Mouse (Mus musculus) stomach, postnatal 0 days (tissue): ENCODE results near the gene Tex19.2. TPM values are rescaled to one million over a fixed set of nuclear protein-coding genes. Genes with fewer than 3 reads are reported as not detected.
"Not testable (repeated sequence)": the region's sequence is repeated elsewhere in the genome, so short reads cannot be mapped to it uniquely, and the experiment has no call there.

Source experiments
- ATAC-seq: fragments of 200-750 bp; cut with Nextera tagmentation; 2 replicates; pipeline ENCODE4 v1.8.0; 2017; ENCODE audit not compliant: low FRiP score, low TSS enrichment
- DNase-seq: peaks from one replicate; pipeline ENCODE4 v3.0.0-alpha.2; 2016; ENCODE audit warnings: low spot score
- H3K27ac ChIP-seq: fragments of 300-500 bp; sonication (generic); replicated peaks from 2 replicates; pipeline ENCODE4 v1.5.1; 2014; ENCODE audit warnings: mild to moderate bottlenecking, control low read depth
- H3K27me3 ChIP-seq: fragments of 300-500 bp; sonication (generic); 2 replicates; pipeline ENCODE4 v1.6.1; 2014; ENCODE audit warnings: low read length; ENCODE audit not compliant: control insufficient read depth, insufficient read depth
- H3K36me3 ChIP-seq: fragments of 300-500 bp; sonication (generic); 2 replicates; pipeline ENCODE4 v1.6.1; 2014; ENCODE audit warnings: low read length, mixed read lengths; ENCODE audit not compliant: control insufficient read depth, insufficient read depth
- H3K4me1 ChIP-seq: fragments of 300-500 bp; sonication (generic); replicated peaks from 2 replicates; pipeline ENCODE4 v1.6.1; 2014; ENCODE audit warnings: antibody characterized with exemption; ENCODE audit not compliant: control insufficient read depth, insufficient read depth
- H3K4me2 ChIP-seq: fragments of 300-500 bp; sonication (generic); replicated peaks from 2 replicates; pipeline ENCODE4 v1.6.1; 2014; ENCODE audit warnings: low read depth, mild to moderate bottlenecking, control low read depth, moderate library complexity
- H3K4me3 ChIP-seq: fragments of 300-500 bp; sonication (generic); 2 replicates; pipeline ENCODE4 v1.5.1; 2014; ENCODE audit warnings: low read depth, low read length, control low read depth
- H3K9ac ChIP-seq: fragments of 300-500 bp; sonication (generic); 2 replicates; pipeline ENCODE4 v1.6.1; 2014; ENCODE audit warnings: mild to moderate bottlenecking, low read length, control low read depth, mixed read lengths
- H3K9me3 ChIP-seq: fragments of 300-500 bp; sonication (generic); 2 replicates; pipeline ENCODE4 v1.6.1; 2016; ENCODE audit warnings: low read length; ENCODE audit not compliant: control insufficient read depth
- CTCF ChIP-seq: IDR thresholded peaks from 2 replicates; pipeline ENCODE4 v1.5.1; 2016; ENCODE audit warnings: antibody characterized with exemption, low read depth, mild to moderate bottlenecking, moderate library complexity
- EP300 ChIP-seq: optimal IDR thresholded peaks from 2 replicates; pipeline ENCODE3; 2016; ENCODE audit warnings: antibody characterized with exemption
- WGBS: fragments of 180-500 bp; shearing (Covaris S2); extraction: QIAGEN DNeasy Blood & Tissue Kit; methylation state at CpG from one replicate; pipeline ENCODE4 v1.1.7; 2014; 5-methylcytosine and 5-hydroxymethylcytosine counted together
- polyA plus RNA-seq: library from polyadenylated mRNA; unstranded; fragments of >200 nt; fragmentation: Nextera tagmentation; extraction: Ambion mirVana; gene quantifications from 2 replicates; pipeline ENCODE4 v1.2.1, GENCODE M21; 2015

Gene Tex19.2
- polyA plus RNA-seq, 1 experiment from 2014 or later, result 0.25 TPM

DNA sequence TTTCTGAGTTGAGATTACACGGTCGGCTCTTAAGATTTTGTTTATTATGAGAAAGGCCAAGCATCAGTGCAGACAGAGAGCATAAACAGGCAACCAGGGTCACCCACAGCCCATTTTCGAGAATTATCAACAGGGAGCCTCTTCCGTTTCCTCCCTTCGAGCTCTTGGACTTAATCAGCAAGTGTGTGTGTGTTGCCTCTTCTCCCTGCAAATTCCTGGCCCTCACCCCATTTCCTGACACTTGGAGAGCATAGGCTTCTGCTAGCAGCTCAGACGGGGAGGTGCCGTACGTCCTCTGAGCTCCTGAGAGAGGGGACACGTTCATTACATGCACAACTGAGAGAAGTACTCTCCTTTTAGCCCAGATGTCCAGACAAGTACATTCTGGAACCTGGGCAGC, 10.4 kb downstream of the Tex19.2 start:
- no peak for DNase-seq
- Histone ChIP-seq H3K27me3 (no peaks in the 10 kb centered on the region), H3K4me2 (no peak overlapping the region), H3K9me3 (no peaks in the 10 kb centered on the region), H3K4me3 (no peak overlapping the region), H3K9ac (no peak overlapping the region), H3K4me1 (no peaks in the 10 kb centered on the region), H3K27ac (no peak overlapping the region), H3K36me3 (no peaks in the 10 kb centered on the region)
- ATAC-seq, result no peak
- TF ChIP-seq CTCF (no peak), EP300 (no peak)
- WGBS, result 24% methylated on average over 9 of the region's 9 CpGs

DNA sequence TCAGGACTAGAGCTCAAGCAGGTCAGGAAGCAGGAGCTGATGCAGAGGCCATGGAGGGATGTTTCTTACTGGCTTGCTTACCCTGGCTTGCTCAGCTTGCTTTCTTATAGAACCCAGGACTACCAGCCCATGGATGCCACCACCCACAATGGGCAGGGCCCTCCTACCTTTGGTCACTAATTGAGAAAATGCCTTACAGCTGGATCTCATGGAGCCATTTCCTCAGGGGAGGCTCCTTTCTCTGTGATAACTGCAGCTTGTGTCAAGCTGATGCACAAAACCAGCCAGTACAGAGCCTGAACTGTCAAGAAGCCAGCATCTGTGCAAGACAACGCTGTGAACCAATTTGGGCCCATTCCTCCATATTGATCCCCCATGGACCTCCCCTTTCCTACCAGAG, 11.2 kb downstream of the Tex19.2 start:
- H3K4me1 ChIP-seq, H3K9ac ChIP-seq, H3K4me3 ChIP-seq, H3K36me3 ChIP-seq, H3K9me3 ChIP-seq, H3K27me3 ChIP-seq, H3K27ac ChIP-seq, H3K4me2 ChIP-seq, DNase-seq, ATAC-seq: not testable (repeated sequence)
- WGBS, result 80% methylated on average over 1 of the region's 1 CpGs

DNA sequence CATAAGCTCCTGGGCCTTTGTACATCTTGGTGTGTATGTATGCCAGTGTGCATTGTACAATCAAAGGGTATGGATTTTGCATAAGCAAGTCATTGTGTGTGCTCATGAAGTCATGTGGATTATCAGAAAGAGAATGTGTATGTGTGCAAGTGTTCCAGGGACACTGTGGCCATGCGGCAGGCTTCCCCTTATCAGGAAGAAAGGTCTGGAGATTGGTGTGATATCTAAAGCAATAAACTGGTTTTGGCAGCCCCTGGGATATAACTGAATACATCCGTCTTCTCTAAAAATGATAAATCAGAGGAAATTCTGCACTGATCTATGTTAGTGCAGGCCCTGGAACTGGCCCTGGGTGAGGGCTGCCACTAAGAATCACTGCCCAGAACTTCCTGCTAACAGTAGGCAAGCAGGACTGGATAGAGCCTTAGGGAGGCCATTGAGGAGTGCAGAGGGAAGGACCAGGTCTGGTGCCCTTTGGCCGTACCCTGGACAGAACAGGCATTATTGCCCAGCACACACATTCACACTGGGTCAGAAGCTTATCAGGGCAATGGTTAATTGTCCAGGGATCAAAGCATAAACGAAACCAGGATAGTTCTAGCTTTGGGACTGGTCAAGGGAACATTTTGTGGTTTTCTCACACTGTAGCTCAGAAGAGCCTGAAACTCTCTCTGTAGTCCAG, 17.2 kb downstream of the Tex19.2 start:
- H3K9ac ChIP-seq, result no peak overlapping the region
- H3K9me3 ChIP-seq, result no peaks in the 10 kb centered on the region
- H3K27ac ChIP-seq, result no peak overlapping the region
- no peak overlapping the region for H3K4me3 ChIP-seq
- no peaks in the 10 kb centered on the region for H3K27me3 ChIP-seq
- H3K4me1 ChIP-seq, result no peaks in the 10 kb centered on the region
- no peak overlapping the region for H3K4me2 ChIP-seq
- 83% methylated on average over 4 of the region's 4 CpGs for WGBS
- DNase-seq (no peak), ATAC-seq (no peak)
- TF ChIP-seq CTCF, result no peak
- TF ChIP-seq EP300, result no peak
- no peaks in the 10 kb centered on the region for H3K36me3 ChIP-seq

DNA sequence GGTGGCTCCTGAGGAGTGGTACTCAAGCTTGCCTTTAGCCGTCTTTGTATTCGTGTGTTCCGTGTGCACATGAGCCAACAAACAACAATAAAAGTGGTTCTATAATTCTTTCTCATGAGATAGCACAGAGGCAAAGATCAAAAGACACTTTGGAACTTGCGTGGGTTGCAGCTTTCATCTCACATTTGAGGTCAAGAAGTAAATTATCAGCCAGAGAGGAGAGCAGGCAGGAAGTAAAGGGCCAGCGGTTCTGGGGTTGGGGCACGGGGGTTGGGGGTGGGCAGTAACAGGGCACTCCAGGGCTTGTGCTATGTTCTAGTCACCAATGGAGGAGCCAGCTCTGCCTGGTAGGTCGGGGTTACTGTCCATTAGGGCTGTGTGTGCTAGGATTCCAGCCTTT, 17.8 kb downstream of the Tex19.2 start:
- Histone ChIP-seq H3K36me3 (no peaks in the 10 kb centered on the region), H3K9me3 (no peaks in the 10 kb centered on the region), H3K27me3 (no peaks in the 10 kb centered on the region), H3K4me3 (no peak overlapping the region), H3K4me1 (no peaks in the 10 kb centered on the region), H3K27ac (no peak overlapping the region), H3K4me2 (no peak overlapping the region), H3K9ac (no peak overlapping the region)
- ATAC-seq, result no peak
- TF ChIP-seq EP300 (no peak), CTCF (no peak)
- DNase-seq, result no peak
- WGBS, result 59% methylated on average over 7 of the region's 7 CpGs

DNA sequence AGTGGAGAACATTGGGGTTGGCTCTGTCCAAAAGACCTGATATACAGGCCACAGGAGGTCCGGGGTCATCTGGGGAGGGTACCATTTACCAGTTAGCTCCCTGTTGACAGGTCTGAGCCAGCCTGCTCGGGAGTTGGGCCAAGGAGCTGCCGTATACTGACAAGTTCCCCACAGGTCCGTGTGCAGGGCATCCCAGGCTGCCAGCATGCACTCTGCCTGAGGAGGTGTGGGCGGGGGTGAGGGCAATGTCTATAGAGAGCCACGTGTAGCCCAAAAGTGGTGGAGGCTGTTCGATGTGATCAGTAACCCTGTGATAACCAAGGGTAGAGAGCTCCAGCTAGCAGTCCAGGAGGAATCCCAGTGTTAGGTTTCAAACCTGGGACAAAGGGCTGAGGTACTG, 18.7 kb downstream of the Tex19.2 start:
- no peak overlapping the region for H3K27ac ChIP-seq
- 56% methylated on average over 7 of the region's 7 CpGs for WGBS
- DNase-seq, result no peak

DNA sequence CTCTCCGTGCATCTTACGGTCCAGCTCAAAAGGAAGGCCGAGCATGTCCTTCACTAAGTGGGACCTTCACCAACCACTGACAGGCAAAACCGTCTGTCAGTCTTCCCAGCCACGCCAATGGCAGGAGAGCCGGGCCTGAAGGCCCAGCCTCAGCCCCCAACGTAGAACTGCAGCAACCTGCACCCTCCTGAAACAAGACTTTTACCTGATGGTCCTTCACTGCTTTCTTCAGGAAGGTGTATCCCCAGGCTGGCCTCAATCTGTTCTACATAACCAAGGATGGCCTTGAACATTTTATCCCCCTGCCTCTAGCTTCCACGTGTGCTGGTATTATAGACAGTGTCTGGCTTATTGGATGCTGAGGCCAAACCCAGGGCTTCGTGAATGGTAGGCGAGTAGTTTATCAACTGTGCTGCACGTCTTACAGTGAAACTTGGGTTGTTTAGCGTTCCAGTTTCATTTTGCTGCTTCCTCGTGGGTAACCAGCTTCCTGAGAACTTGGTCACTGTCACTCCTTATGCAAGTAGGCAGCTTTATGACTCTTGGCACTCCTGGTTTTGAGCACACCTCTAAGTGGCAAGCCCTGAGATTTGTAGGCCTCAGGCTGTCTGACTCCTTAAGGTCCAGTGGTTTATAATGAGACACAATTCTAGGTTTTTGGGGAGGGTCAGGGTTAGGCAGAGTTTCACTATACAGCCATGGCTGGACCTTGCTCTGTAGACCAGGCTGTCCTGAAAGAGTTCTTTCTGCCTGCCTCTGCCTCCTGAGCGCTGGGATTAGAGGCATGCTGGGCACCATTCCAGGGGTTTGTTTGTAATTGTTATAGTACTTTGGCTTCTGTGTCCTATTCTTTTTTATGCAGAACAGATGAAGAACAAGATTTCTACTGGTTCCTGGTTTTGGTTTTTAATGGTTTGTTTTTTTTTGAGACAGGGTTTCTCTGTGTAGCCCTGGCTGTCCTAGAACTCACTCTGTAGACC, 25.6 kb downstream of the Tex19.2 start:
- DNase-seq (no peak), ATAC-seq (no peak)
- Histone ChIP-seq H3K9ac (no peak overlapping the region), H3K9me3 (no peaks in the 10 kb centered on the region), H3K4me1 (no peaks in the 10 kb centered on the region), H3K4me3 (no peak overlapping the region), H3K4me2 (no peak overlapping the region), H3K36me3 (no peaks in the 10 kb centered on the region), H3K27me3 (no peaks in the 10 kb centered on the region), H3K27ac (no peak overlapping the region)
- WGBS, result 86% methylated on average over 14 of the region's 14 CpGs
- TF ChIP-seq CTCF, result no peak
- TF ChIP-seq EP300, result no peak

More for the DNA sequence above, 18.7 kb downstream of the Tex19.2 start:
- Histone ChIP-seq H3K4me3 (no peak overlapping the region), H3K4me1 (no peaks in the 10 kb centered on the region), H3K36me3 (no peaks in the 10 kb centered on the region), H3K27me3 (no peaks in the 10 kb centered on the region), H3K9me3 (no peaks in the 10 kb centered on the region), H3K4me2 (no peak overlapping the region), H3K9ac (no peak overlapping the region)
- no peak for TF ChIP-seq CTCF
- no peak for TF ChIP-seq EP300
- ATAC-seq, result peak; percentile 49; the same call in 1 of the 2 replicates
